Mouse (Mus musculus): ENCODE data around the gene Mllt11. TPM values are rescaled to one million over a fixed set of nuclear protein-coding genes. Genes with fewer than 3 reads are reported as not detected.
A peak's percentile ranks its signal among the peaks of the same experiment; 100 is the strongest.

Mllt11 gene
- polyA plus RNA-seq, 1 experiment from 2014 or later, result 15.7 TPM

GRCm38 (mm10) chr3:95246465-95247231 lies 14.7 kb upstream of the Mllt11 start:
- no peak for DNase-seq (ENCODE audit: low spot score)

- DNase-seq (ENCODE audit: low spot score), result no peak
Measured at GRCm38 (mm10) chr3:95243086-95243485, 11.1 kb upstream of the Mllt11 start.

- no peak for DNase-seq (ENCODE audit: low spot score)
Measured at GRCm38 (mm10) chr3:95241498-95241897, 9.5 kb upstream of the Mllt11 start, which contains the start of gene Gm128. Gene Gm128, minus strand, starts transcription at chr3:95241598.

GRCm38 (mm10) chr3:95240900-95241299 lies 8.9 kb upstream of the Mllt11 start:
- DNase-seq (ENCODE audit: low spot score), result no peak

GRCm38 (mm10) chr3:95239971-95240370 lies 8.0 kb upstream of the Mllt11 start:
- no peak for DNase-seq (ENCODE audit: low spot score)

- DNase-seq (ENCODE audit: low spot score), result no peak
Measured at GRCm38 (mm10) chr3:95239022-95239421, 7.1 kb upstream of the Mllt11 start.

GRCm38 (mm10) chr3:95237541-95238099 lies 5.6 kb upstream of the Mllt11 start:
- no peak for DNase-seq (ENCODE audit: low spot score)

- DNase-seq (ENCODE audit: low spot score), result no peak
Measured at GRCm38 (mm10) chr3:95235386-95236301, 3.7 kb upstream of the Mllt11 start.

- DNase-seq (ENCODE audit: low spot score), result no peak
Measured at GRCm38 (mm10) chr3:95233303-95233980, 1.5 kb upstream of the Mllt11 start.

GRCm38 (mm10) chr3:95232771-95233170 lies 800 bp upstream of the Mllt11 start:
- DNase-seq (ENCODE audit: low spot score), result no peak

- DNase-seq (ENCODE audit: low spot score), result peak; percentile 35
Measured at GRCm38 (mm10) chr3:95230495-95231297, 1.3 kb downstream of the Mllt11 start.

- no peak for DNase-seq (ENCODE audit: low spot score)
Measured at GRCm38 (mm10) chr3:95229781-95230494, 2.0 kb downstream of the Mllt11 start.

- DNase-seq (ENCODE audit: low spot score), result peak; percentile 58
Measured at GRCm38 (mm10) chr3:95228894-95229780, 2.8 kb downstream of the Mllt11 start.

- peak; percentile 94 for DNase-seq (ENCODE audit: low spot score)
Measured at GRCm38 (mm10) chr3:95228148-95228893, 3.6 kb downstream of the Mllt11 start, which contains the start of gene Cdc42se1. Gene Cdc42se1, plus strand, starts transcription at chr3:95228732.

GRCm38 (mm10) chr3:95227214-95227613 lies 4.8 kb downstream of the Mllt11 start:
- DNase-seq (ENCODE audit: low spot score), result no peak

GRCm38 (mm10) chr3:95224295-95224694 lies 7.7 kb downstream of the Mllt11 start:
- no peak for DNase-seq (ENCODE audit: low spot score)

- DNase-seq (ENCODE audit: low spot score), result no peak
Measured at GRCm38 (mm10) chr3:95223041-95223440, 8.9 kb downstream of the Mllt11 start.

Data from thymus, postnatal 0 days (tissue).